ENCODE assay signal across 8 mouse cellular contexts in genomic region chr8:104592566-104592965, GRCm38 (mm10). TPM values are rescaled to one million over a fixed set of nuclear protein-coding genes. Genes with fewer than 3 reads are reported as not detected.
DNase-seq lines count a peak whose midpoint lies in the region; ATAC-seq lines count a peak whose summit lies in the region.

No protein-coding gene starts in this region.

- H3K9ac ChIP-seq in heart, embryonic 16.5 days (ENCODE audit: low read length): no peak overlapping the region
- no peak overlapping the region for H3K9ac ChIP-seq in embryonic facial prominence, embryonic 13.5 days
- H3K9ac ChIP-seq in midbrain, embryonic 16.5 days (ENCODE audit: low read depth, low read length): no peak overlapping the region

- intact Hi-C loops in heart, postnatal 36 days (cut with DNase I): no loop called here

- H3K27me3 ChIP-seq in heart, embryonic 16.5 days (ENCODE audit: control insufficient read depth, insufficient read depth, low read length): no peaks in the 10 kb centered on the region
- no peaks in the 10 kb centered on the region for H3K27me3 ChIP-seq in embryonic facial prominence, embryonic 13.5 days
- no peaks in the 10 kb centered on the region for H3K27me3 ChIP-seq in limb, embryonic 10.5 days (ENCODE audit: low read depth, poor library complexity, severe bottlenecking)
- no peaks in the 10 kb centered on the region for H3K27me3 ChIP-seq in midbrain, embryonic 16.5 days (ENCODE audit: control insufficient read depth, insufficient read depth, low read depth, low read length)

- WGBS in heart, embryonic 16.5 days: 72% methylated on average over 6 of the region's 6 CpGs
- 68% methylated on average over 6 of the region's 6 CpGs for WGBS in embryonic facial prominence, embryonic 13.5 days
- 78% methylated on average over 6 of the region's 6 CpGs for WGBS in limb, embryonic 10.5 days
- WGBS in midbrain, embryonic 16.5 days: 64% methylated on average over 6 of the region's 6 CpGs

- ATAC-seq in heart, embryonic 16.5 days (replicated peaks; ENCODE audit: extremely low read depth, insufficient read depth, low FRiP score): no peak
- no peak for ATAC-seq in embryonic facial prominence, embryonic 13.5 days (ENCODE audit: insufficient number of reproducible peaks, insufficient read depth, low FRiP score, low TSS enrichment, low read depth)
- no peak for ATAC-seq in midbrain, embryonic 16.5 days
- no peak for ATAC-seq in CD4-positive, CD25-positive, alpha-beta regulatory T cell, adult 4 months

- H3K4me1 ChIP-seq in heart, embryonic 16.5 days (ENCODE audit: control insufficient read depth, insufficient read depth, low read length): peaks cover 10% of the 10 kb centered on the region
- peaks cover 11% of the 10 kb centered on the region for H3K4me1 ChIP-seq in embryonic facial prominence, embryonic 13.5 days
- H3K4me1 ChIP-seq in limb, embryonic 10.5 days: peaks cover 15% of the 10 kb centered on the region
- peaks cover 6% of the 10 kb centered on the region for H3K4me1 ChIP-seq in midbrain, embryonic 16.5 days (ENCODE audit: control insufficient read depth, insufficient read depth, low read length)

- H3K36me3 ChIP-seq in heart, embryonic 16.5 days (ENCODE audit: control insufficient read depth, insufficient read depth): peaks cover 11% of the 10 kb centered on the region; the same call in 1 of the 2 replicates
- H3K36me3 ChIP-seq in embryonic facial prominence, embryonic 13.5 days: peaks cover 32% of the 10 kb centered on the region
- peaks cover 36% of the 10 kb centered on the region for H3K36me3 ChIP-seq in limb, embryonic 10.5 days
- peaks cover 13% of the 10 kb centered on the region for H3K36me3 ChIP-seq in midbrain, embryonic 16.5 days (ENCODE audit: control insufficient read depth, insufficient read depth, low read length)

- H3K27ac ChIP-seq in heart, embryonic 16.5 days (ENCODE audit: low read length): no peak overlapping the region
- H3K27ac ChIP-seq in embryonic facial prominence, embryonic 13.5 days: no peak overlapping the region
- no peak overlapping the region for H3K27ac ChIP-seq in limb, embryonic 10.5 days
- H3K27ac ChIP-seq in midbrain, embryonic 16.5 days (ENCODE audit: low read length): no peak overlapping the region

- no peak overlapping the region for H3K4me3 ChIP-seq in heart, embryonic 16.5 days (ENCODE audit: low read length)
- H3K4me3 ChIP-seq in embryonic facial prominence, embryonic 13.5 days: no peak overlapping the region
- H3K4me3 ChIP-seq in limb, embryonic 10.5 days: peak overlapping the region; percentile 70; the same call in 1 of the 2 replicates
- no peak overlapping the region for H3K4me3 ChIP-seq in midbrain, embryonic 16.5 days (ENCODE audit: low read depth, low read length)

- DNase-seq in heart, postnatal 36 days: no peak
- no peak for DNase-seq in limb, embryonic 10.5 days (ENCODE audit: low spot score)
- no peak for DNase-seq in gastrocnemius, adult 8-10 months (ENCODE audit: low spot score in 2 of 2)
- no peak for DNase-seq in left cerebral cortex, adult 9 months (ENCODE audit: low spot score in 2 of 2)

- H3K9me3 ChIP-seq in heart, embryonic 16.5 days (replicated peaks; ENCODE audit: control insufficient read depth, low read length): no peaks in the 10 kb centered on the region
- H3K9me3 ChIP-seq in embryonic facial prominence, embryonic 13.5 days: no peaks in the 10 kb centered on the region
- no peaks in the 10 kb centered on the region for H3K9me3 ChIP-seq in limb, embryonic 10.5 days (replicated peaks)
- H3K9me3 ChIP-seq in midbrain, embryonic 16.5 days (replicated peaks; ENCODE audit: control insufficient read depth, low read length, poor library complexity, severe bottlenecking): no peaks in the 10 kb centered on the region

- 0 out of 2 replicates have a peak overlapping the region, but pooled peaks have one; percentile 76 for H3K4me2 ChIP-seq in heart, embryonic 16.5 days (ENCODE audit: low read depth, low read length)
- peak overlapping the region; percentile 89 for H3K4me2 ChIP-seq in embryonic facial prominence, embryonic 13.5 days
- peak overlapping the region; percentile 91 for H3K4me2 ChIP-seq in midbrain, embryonic 16.5 days (ENCODE audit: low read length)

RNA-seq across cellular contexts. Expression of gene Pdp2, which starts 1.3 kb away (rescaled TPM):
- 6.2 and 6.7 TPM in 2 replicates for polyA plus RNA-seq in heart, embryonic 16.5 days (2015; fragmentation: Nextera tagmentation; extraction: Ambion mirVana)
- 10 to 100 TPM; 28.1 to 29.8 TPM for total RNA-seq in heart, postnatal 36 days (2021)
- polyA plus RNA-seq in embryonic facial prominence, embryonic 13.5 days (2015; fragmentation: Nextera tagmentation; extraction: Ambion mirVana): 11.0 and 11.7 TPM in 2 replicates
- polyA plus RNA-seq in limb, embryonic 10.5 days (2016; fragmentation: Nextera tagmentation; extraction: Ambion mirVana): 14.5 and 14.8 TPM in 2 replicates
- 23.5 and 25.7 TPM in 2 replicates for polyA plus RNA-seq in midbrain, embryonic 16.5 days (2015; fragmentation: Nextera tagmentation; extraction: Ambion mirVana)
- 1 to 10 TPM; 2.0 to 4.6 (median 4.4) TPM for total RNA-seq in gastrocnemius, adult 8-10 months (2022)
- polyA plus RNA-seq in CD4-positive, CD25-positive, alpha-beta regulatory T cell, adult 4 months (2017; shearing (Covaris generic)): 10 to 100 TPM; 21.4 to 28.3 TPM

RNA-seq across cellular contexts. Expression of gene Cdh16, which starts 31.6 kb away (rescaled TPM):
- 20.1 and 25.9 TPM in 2 replicates for polyA plus RNA-seq in heart, embryonic 16.5 days (2015; fragmentation: Nextera tagmentation; extraction: Ambion mirVana)
- total RNA-seq in heart, postnatal 36 days (2021): 1 to 10 TPM; 3.1 TPM
- not detected in 2 replicates for polyA plus RNA-seq in embryonic facial prominence, embryonic 13.5 days (2015; fragmentation: Nextera tagmentation; extraction: Ambion mirVana)
- polyA plus RNA-seq in limb, embryonic 10.5 days (2016; fragmentation: Nextera tagmentation; extraction: Ambion mirVana): 0.13 TPM in 1 of 2 replicates, not detected in the other
- polyA plus RNA-seq in midbrain, embryonic 16.5 days (2015; fragmentation: Nextera tagmentation; extraction: Ambion mirVana): not detected in 2 replicates
- total RNA-seq in gastrocnemius, adult 8-10 months (2022): under 1 TPM in 1 of 4 experiments, not detected in 3; 0.47 TPM
- not detected for polyA plus RNA-seq in CD4-positive, CD25-positive, alpha-beta regulatory T cell, adult 4 months (2017; shearing (Covaris generic))

RNA-seq across cellular contexts. Expression of gene Rrad, which starts 38.6 kb away (rescaled TPM):
- polyA plus RNA-seq in heart, embryonic 16.5 days (2015; fragmentation: Nextera tagmentation; extraction: Ambion mirVana): 289 and 293 TPM in 2 replicates
- 100 to 1,000 TPM; 355 to 387 TPM for total RNA-seq in heart, postnatal 36 days (2021)
- 3.4 and 6.1 TPM in 2 replicates for polyA plus RNA-seq in embryonic facial prominence, embryonic 13.5 days (2015; fragmentation: Nextera tagmentation; extraction: Ambion mirVana)
- 2.0 and 3.2 TPM in 2 replicates for polyA plus RNA-seq in limb, embryonic 10.5 days (2016; fragmentation: Nextera tagmentation; extraction: Ambion mirVana)
- polyA plus RNA-seq in midbrain, embryonic 16.5 days (2015; fragmentation: Nextera tagmentation; extraction: Ambion mirVana): 2.9 and 3.2 TPM in 2 replicates
- total RNA-seq in gastrocnemius, adult 8-10 months (2022): 1 to 10 TPM; 3.7 to 9.5 (median 5.0) TPM
- polyA plus RNA-seq in CD4-positive, CD25-positive, alpha-beta regulatory T cell, adult 4 months (2017; shearing (Covaris generic)): 10 to 100 TPM; 12.1 to 12.8 TPM

RNA-seq across cellular contexts. Expression of gene Ciao2b, which starts 49.2 kb away (rescaled TPM):
- 171 and 196 TPM in 2 replicates for polyA plus RNA-seq in heart, embryonic 16.5 days (2015; fragmentation: Nextera tagmentation; extraction: Ambion mirVana)
- 10 to 100 TPM; 61.2 to 67.6 TPM for total RNA-seq in heart, postnatal 36 days (2021)
- 79.5 and 83.5 TPM in 2 replicates for polyA plus RNA-seq in embryonic facial prominence, embryonic 13.5 days (2015; fragmentation: Nextera tagmentation; extraction: Ambion mirVana)
- 95.6 and 105 TPM in 2 replicates for polyA plus RNA-seq in limb, embryonic 10.5 days (2016; fragmentation: Nextera tagmentation; extraction: Ambion mirVana)
- polyA plus RNA-seq in midbrain, embryonic 16.5 days (2015; fragmentation: Nextera tagmentation; extraction: Ambion mirVana): 123 and 129 TPM in 2 replicates
- 10 to 100 TPM; 36.1 to 46.5 (median 41.2) TPM for total RNA-seq in gastrocnemius, adult 8-10 months (2022)
- polyA plus RNA-seq in CD4-positive, CD25-positive, alpha-beta regulatory T cell, adult 4 months (2017; shearing (Covaris generic)): 100 to 1,000 TPM; 113 to 122 TPM

RNA-seq across cellular contexts. Expression of gene Car7, which starts 58.1 kb away (rescaled TPM):
- 2.4 and 3.0 TPM in 2 replicates for polyA plus RNA-seq in heart, embryonic 16.5 days (2015; fragmentation: Nextera tagmentation; extraction: Ambion mirVana)
- 1 to 10 TPM; 2.5 to 2.8 TPM for total RNA-seq in heart, postnatal 36 days (2021)
- polyA plus RNA-seq in embryonic facial prominence, embryonic 13.5 days (2015; fragmentation: Nextera tagmentation; extraction: Ambion mirVana): 1.7 and 1.8 TPM in 2 replicates
- polyA plus RNA-seq in limb, embryonic 10.5 days (2016; fragmentation: Nextera tagmentation; extraction: Ambion mirVana): 0.85 and 1.1 TPM in 2 replicates
- 3.5 and 4.6 TPM in 2 replicates for polyA plus RNA-seq in midbrain, embryonic 16.5 days (2015; fragmentation: Nextera tagmentation; extraction: Ambion mirVana)
- 1 to 10 TPM in 2 of 4 experiments, under 1 TPM in 2; 0.21 to 1.2 (median 0.68) TPM for total RNA-seq in gastrocnemius, adult 8-10 months (2022)
- polyA plus RNA-seq in CD4-positive, CD25-positive, alpha-beta regulatory T cell, adult 4 months (2017; shearing (Covaris generic)): 1 to 10 TPM; 4.5 to 7.3 TPM

Comparison
In these comparisons a context has a peak if more than half of its experiments do, and no peak if none do; other contexts are left out.
1. RNA of gene Cdh16, which starts 31.6 kb away (polyA plus RNA-seq): 20.1 to 25.9 TPM in heart, embryonic 16.5 days; 0.13 TPM in limb, embryonic 10.5 days, not detected in embryonic facial prominence, embryonic 13.5 days, not detected in midbrain, embryonic 16.5 days and not detected in CD4-positive, CD25-positive, alpha-beta regulatory T cell, adult 4 months; every median in the first group is over 10 times any median in the second.
2. RNA of gene Rrad, which starts 38.6 kb away (polyA plus RNA-seq): 289 to 293 TPM in heart, embryonic 16.5 days; 12.1 to 12.8 TPM in CD4-positive, CD25-positive, alpha-beta regulatory T cell, adult 4 months, 3.4 to 6.1 TPM in embryonic facial prominence, embryonic 13.5 days, 2.0 to 3.2 TPM in limb, embryonic 10.5 days and 2.9 to 3.2 TPM in midbrain, embryonic 16.5 days; every median in the first group is over 10 times any median in the second.
3. Peak in every context shown above with its lines, with median percentiles within 50 percentile points of each other: H3K4me2 ChIP-seq.